Mouse (Mus musculus) kidney, postnatal 10 days (tissue): ENCODE measurements at regions not wholly inside any gene's neighbourhood (a gene's known extent, or its start where the extent isn't known, plus 50 kb on each side); places are given as distances from the start of the nearest gene placed in this dataset.
"Not testable (repeated sequence)": the region's sequence is repeated elsewhere in the genome, so short reads cannot be mapped to it uniquely, and the experiment has no call there.

ENCODE experiments used
- DNase-seq: peaks from one replicate; pipeline ENCODE4 v3.0.0; 2021; ENCODE audit warnings: mixed read lengths

GRCm38 (mm10) chr3:82290373-82290772 is 67.5 kb upstream of the Map9 start:
- DNase-seq, result no peak

- no peak for DNase-seq
These were observed 68.8 kb upstream of the Map9 start for GRCm38 (mm10) chr3:82288996-82289395.

- DNase-seq, result no peak
These were observed 80.7 kb upstream of the Map9 start for GRCm38 (mm10) chr3:82276977-82277714.

- DNase-seq, result no peak
These were observed 82.0 kb upstream of the Map9 start for GRCm38 (mm10) chr3:82275822-82276203.

GRCm38 (mm10) chr3:82274945-82275821 is 82.7 kb upstream of the Map9 start:
- DNase-seq, result peak; percentile 80

GRCm38 (mm10) chr3:82274196-82274937 is 83.5 kb upstream of the Map9 start:
- peak; percentile 38 for DNase-seq

GRCm38 (mm10) chr3:82273511-82273910 is 84.3 kb upstream of the Map9 start:
- not testable (repeated sequence) for DNase-seq

GRCm38 (mm10) chr3:82271965-82272364 is 85.9 kb upstream of the Map9 start:
- DNase-seq, result no peak

GRCm38 (mm10) chr3:82265941-82266340 is 91.9 kb upstream of the Map9 start:
- DNase-seq, result no peak

GRCm38 (mm10) chr3:82261976-82262375 is 95.9 kb upstream of the Map9 start:
- DNase-seq, result peak; percentile 43

GRCm38 (mm10) chr3:82259986-82260652 is 97.7 kb upstream of the Map9 start:
- peak; percentile 68 for DNase-seq

- DNase-seq, result peak; percentile 55
These were observed 105.2 kb upstream of the Gucy1a1 start for GRCm38 (mm10) chr3:82250796-82251261.

GRCm38 (mm10) chr3:82249968-82250795 is 104.6 kb upstream of the Gucy1a1 start:
- DNase-seq, result no peak

GRCm38 (mm10) chr3:82236377-82237057 is 90.9 kb upstream of the Gucy1a1 start:
- DNase-seq, result no peak

- no peak for DNase-seq
These were observed 88.7 kb upstream of the Gucy1a1 start for GRCm38 (mm10) chr3:82234306-82234705.

GRCm38 (mm10) chr3:82223379-82223778 is 77.8 kb upstream of the Gucy1a1 start:
- no peak for DNase-seq

GRCm38 (mm10) chr3:82221924-82222323 is 76.3 kb upstream of the Gucy1a1 start:
- no peak for DNase-seq

- not testable (repeated sequence) for DNase-seq
These were observed 73.8 kb upstream of the Gucy1a1 start for GRCm38 (mm10) chr3:82219192-82219885.

GRCm38 (mm10) chr3:82214566-82215465 is 69.2 kb upstream of the Gucy1a1 start:
- peak; percentile 53 for DNase-seq
